Mouse (Mus musculus) limb, embryonic 15.5 days (tissue): Measurements from ENCODE around the gene Entpd5. TPM values are rescaled to one million over a fixed set of nuclear protein-coding genes. Genes with fewer than 3 reads are reported as not detected.

Source experiments
- ATAC-seq: fragments of 200-750 bp; cut with Nextera tagmentation; 2 replicates; pipeline ENCODE4 v1.8.0; 2017; ENCODE audit warnings: low read depth, moderate TSS enrichment; ENCODE audit not compliant: insufficient number of reproducible peaks, low FRiP score, low TSS enrichment
- H3K27ac ChIP-seq: fragments of 300-500 bp; sonication (generic); 2 replicates; pipeline ENCODE4 v1.5.1; 2015; ENCODE audit warnings: moderate library complexity, mild to moderate bottlenecking, inconsistent platforms
- H3K27me3 ChIP-seq: fragments of 300-500 bp; sonication (generic); 2 replicates; pipeline ENCODE4 v1.6.1; 2015; ENCODE audit warnings: inconsistent platforms
- H3K36me3 ChIP-seq: fragments of 300-500 bp; sonication (generic); 2 replicates; pipeline ENCODE4 v1.6.1; 2015; ENCODE audit warnings: inconsistent platforms
- H3K4me1 ChIP-seq: fragments of 300-500 bp; sonication (generic); 2 replicates; pipeline ENCODE4 v1.6.1; 2015; ENCODE audit warnings: inconsistent platforms
- H3K4me2 ChIP-seq: fragments of 300-500 bp; sonication (generic); 2 replicates; pipeline ENCODE4 v1.6.1; 2015; ENCODE audit warnings: mild to moderate bottlenecking, inconsistent platforms
- H3K4me3 ChIP-seq: fragments of 300-500 bp; sonication (generic); 2 replicates; pipeline ENCODE4 v1.5.1; 2015; ENCODE audit warnings: mild to moderate bottlenecking, inconsistent platforms
- H3K9ac ChIP-seq: fragments of 300-500 bp; sonication (generic); 2 replicates; pipeline ENCODE4 v1.6.1; 2015; ENCODE audit warnings: inconsistent platforms
- H3K9me3 ChIP-seq: fragments of 300-500 bp; sonication (generic); 2 replicates; pipeline ENCODE4 v1.6.1; 2016; ENCODE audit warnings: inconsistent platforms
- WGBS: fragments of 180-500 bp; shearing (Covaris S2); methylation state at CpG from one replicate; pipeline ENCODE4 v1.1.7; 2015; 5-methylcytosine and 5-hydroxymethylcytosine counted together
- polyA plus RNA-seq: library from polyadenylated mRNA; unstranded; fragments of >200 nt; fragmentation: Nextera tagmentation; extraction: Ambion mirVana; gene quantifications from 2 replicates; pipeline ENCODE4 v1.2.1, GENCODE M21; 2015

The Entpd5 gene
- polyA plus RNA-seq, 1 experiment from 2014 or later = 16.2 TPM

- H3K4me3 ChIP-seq = no peak overlapping the region
- ATAC-seq = no peak
- no peaks in the 10 kb centered on the region for H3K4me1 ChIP-seq
- H3K36me3 ChIP-seq = no peaks in the 10 kb centered on the region
- no peaks in the 10 kb centered on the region for H3K9me3 ChIP-seq
- no peak overlapping the region for H3K27ac ChIP-seq
- H3K9ac ChIP-seq = no peak overlapping the region
- H3K27me3 ChIP-seq = no peaks in the 10 kb centered on the region
- H3K4me2 ChIP-seq = no peak overlapping the region
Measured at GRCm38 (mm10) chr12:84397685-84398084, 11.1 kb downstream of the Entpd5 start.

- no peak overlapping the region for H3K27ac ChIP-seq
- no peak overlapping the region for H3K4me3 ChIP-seq
- no peaks in the 10 kb centered on the region for H3K27me3 ChIP-seq
- no peak overlapping the region for H3K9ac ChIP-seq
- no peak overlapping the region for H3K4me2 ChIP-seq
- H3K9me3 ChIP-seq = no peaks in the 10 kb centered on the region
- ATAC-seq = no peak
- 83% methylated on average over 14 of the region's 14 CpGs for WGBS
- no peaks in the 10 kb centered on the region for H3K4me1 ChIP-seq
- H3K36me3 ChIP-seq = no peaks in the 10 kb centered on the region
Measured at GRCm38 (mm10) chr12:84396947-84397679, 11.7 kb downstream of the Entpd5 start.

- no peaks in the 10 kb centered on the region for H3K27me3 ChIP-seq
- H3K9ac ChIP-seq = no peak overlapping the region
- no peak overlapping the region for H3K4me3 ChIP-seq
- no peak overlapping the region for H3K27ac ChIP-seq
- no peaks in the 10 kb centered on the region for H3K4me1 ChIP-seq
- 0 out of 2 replicates have a peak, but pooled peaks cover 3% of the 10 kb centered on the region for H3K36me3 ChIP-seq
- no peaks in the 10 kb centered on the region for H3K9me3 ChIP-seq
- WGBS = 79% methylated on average over 5 of the region's 5 CpGs
- ATAC-seq = no peak
- H3K4me2 ChIP-seq = no peak overlapping the region
Measured at GRCm38 (mm10) chr12:84393847-84394246, 15.0 kb downstream of the Entpd5 start.

GRCm38 (mm10) chr12:84392681-84393080, 16.1 kb downstream of the Entpd5 start:
- Histone ChIP-seq H3K9me3 (no peaks in the 10 kb centered on the region), H3K27ac (no peak overlapping the region), H3K36me3 (0 out of 2 replicates have a peak, but pooled peaks cover 3% of the 10 kb centered on the region), H3K9ac (no peak overlapping the region), H3K27me3 (no peaks in the 10 kb centered on the region), H3K4me2 (no peak overlapping the region), H3K4me3 (no peak overlapping the region), H3K4me1 (no peaks in the 10 kb centered on the region)
- 93% methylated on average over 4 of the region's 4 CpGs for WGBS
- no peak for ATAC-seq

GRCm38 (mm10) chr12:84390336-84390735, 18.5 kb downstream of the Entpd5 start:
- WGBS = 63% methylated on average over 6 of the region's 6 CpGs
- Histone ChIP-seq H3K27me3 (no peaks in the 10 kb centered on the region), H3K36me3 (peaks cover 11% of the 10 kb centered on the region; the same call in 1 of the 2 replicates), H3K4me1 (no peaks in the 10 kb centered on the region), H3K9me3 (no peaks in the 10 kb centered on the region), H3K27ac (no peak overlapping the region), H3K4me2 (no peak overlapping the region), H3K4me3 (no peak overlapping the region), H3K9ac (no peak overlapping the region)
- ATAC-seq = no peak

GRCm38 (mm10) chr12:84388774-84389400, 19.9 kb downstream of the Entpd5 start:
- 72% methylated on average over 14 of the region's 14 CpGs for WGBS
- no peaks in the 10 kb centered on the region for H3K27me3 ChIP-seq
- H3K4me3 ChIP-seq = no peak overlapping the region
- ATAC-seq = no peak
- H3K27ac ChIP-seq = no peak overlapping the region
- no peak overlapping the region for H3K9ac ChIP-seq
- H3K9me3 ChIP-seq = no peaks in the 10 kb centered on the region
- H3K4me2 ChIP-seq = no peak overlapping the region
- no peaks in the 10 kb centered on the region for H3K4me1 ChIP-seq
- peaks cover 12% of the 10 kb centered on the region; the same call in 1 of the 2 replicates for H3K36me3 ChIP-seq

GRCm38 (mm10) chr12:84388097-84388496, 20.7 kb downstream of the Entpd5 start:
- Histone ChIP-seq H3K4me1 (no peaks in the 10 kb centered on the region), H3K27ac (no peak overlapping the region), H3K4me2 (no peak overlapping the region), H3K27me3 (no peaks in the 10 kb centered on the region), H3K4me3 (no peak overlapping the region), H3K9me3 (no peaks in the 10 kb centered on the region), H3K36me3 (peaks cover 13% of the 10 kb centered on the region; the same call in 1 of the 2 replicates), H3K9ac (no peak overlapping the region)
- no peak for ATAC-seq
- 88% methylated on average over 8 of the region's 8 CpGs for WGBS

GRCm38 (mm10) chr12:84385408-84385807, 23.4 kb downstream of the Entpd5 start:
- no peak overlapping the region for H3K27ac ChIP-seq
- WGBS = 88% methylated on average over 4 of the region's 4 CpGs
- no peaks in the 10 kb centered on the region for H3K9me3 ChIP-seq
- H3K9ac ChIP-seq = no peak overlapping the region
- no peak overlapping the region for H3K4me3 ChIP-seq
- H3K4me2 ChIP-seq = no peak overlapping the region
- H3K4me1 ChIP-seq = no peaks in the 10 kb centered on the region
- peaks cover 13% of the 10 kb centered on the region; the same call in 1 of the 2 replicates for H3K36me3 ChIP-seq
- no peaks in the 10 kb centered on the region for H3K27me3 ChIP-seq
- no peak for ATAC-seq

- Histone ChIP-seq H3K4me1 (no peaks in the 10 kb centered on the region), H3K36me3 (peaks cover 13% of the 10 kb centered on the region; the same call in 1 of the 2 replicates), H3K4me2 (no peak overlapping the region), H3K4me3 (no peak overlapping the region), H3K9me3 (no peaks in the 10 kb centered on the region), H3K9ac (no peak overlapping the region), H3K27me3 (no peaks in the 10 kb centered on the region), H3K27ac (no peak overlapping the region)
- ATAC-seq = no peak
- WGBS = 67% methylated on average over 5 of the region's 5 CpGs
Measured at GRCm38 (mm10) chr12:84384644-84385081, 24.2 kb downstream of the Entpd5 start.

- no peaks in the 10 kb centered on the region for H3K27me3 ChIP-seq
- ATAC-seq = no peak
- no peak overlapping the region for H3K9ac ChIP-seq
- no peak overlapping the region for H3K4me2 ChIP-seq
- H3K27ac ChIP-seq = no peak overlapping the region
- 84% methylated on average over 4 of the region's 4 CpGs for whole genome bisulfite sequencing
- no peaks in the 10 kb centered on the region for H3K4me1 ChIP-seq
- H3K36me3 ChIP-seq = peaks cover 10% of the 10 kb centered on the region
- H3K4me3 ChIP-seq = no peak overlapping the region
- H3K9me3 ChIP-seq = no peaks in the 10 kb centered on the region
Measured at GRCm38 (mm10) chr12:84382369-84382768, 26.5 kb downstream of the Entpd5 start.

- Histone ChIP-seq H3K4me3 (no peak overlapping the region), H3K4me1 (no peaks in the 10 kb centered on the region), H3K4me2 (no peak overlapping the region), H3K27ac (no peak overlapping the region), H3K9ac (no peak overlapping the region), H3K36me3 (peaks cover 61% of the 10 kb centered on the region), H3K27me3 (no peaks in the 10 kb centered on the region), H3K9me3 (no peaks in the 10 kb centered on the region)
- no peak for ATAC-seq
- WGBS = 74% methylated on average over 6 of the region's 6 CpGs
Measured at GRCm38 (mm10) chr12:84373831-84374481, 34.9 kb downstream of the Entpd5 start.

GRCm38 (mm10) chr12:84371647-84372046, 37.2 kb downstream of the Entpd5 start:
- H3K4me2 ChIP-seq = no peak overlapping the region
- ATAC-seq = no peak
- no peak overlapping the region for H3K4me3 ChIP-seq
- no peak overlapping the region for H3K27ac ChIP-seq
- H3K9me3 ChIP-seq = no peaks in the 10 kb centered on the region
- no peak overlapping the region for H3K9ac ChIP-seq
- no peaks in the 10 kb centered on the region for H3K4me1 ChIP-seq
- no peaks in the 10 kb centered on the region for H3K27me3 ChIP-seq
- H3K36me3 ChIP-seq = peaks cover 78% of the 10 kb centered on the region
- 93% methylated on average over 5 of the region's 5 CpGs for WGBS
